ENCODE assay signal across 8 mouse cellular contexts in genomic region chr2:166517392-166518174, GRCm38 (mm10).
DNase-seq lines count a peak whose midpoint lies in the region; ATAC-seq and TF ChIP-seq lines count a peak whose summit lies in the region.
"Not testable (repeated sequence)": the region's sequence is repeated elsewhere in the genome, so short reads cannot be mapped to it uniquely, and the experiment has no call there.

No protein-coding gene starts in this region.

- not testable (repeated sequence) for TF ChIP-seq POLR2A in limb, embryonic 14.5 days (IDR thresholded peaks at IDR 0.05; ENCODE audit: borderline replicate concordance, extremely low read depth, insufficient read depth, insufficient read length)

- peak overlapping the region; percentile 26 for H3K4me2 ChIP-seq in embryonic facial prominence, embryonic 13.5 days
- H3K4me2 ChIP-seq in kidney, embryonic 14.5 days (replicated peaks; ENCODE audit: low read depth, low read length): not testable (repeated sequence)
- 0 out of 2 replicates have a peak overlapping the region, but pooled peaks have one; percentile 21 for H3K4me2 ChIP-seq in limb, embryonic 14.5 days (replicated peaks; ENCODE audit: low read depth, low read length, severe bottlenecking)
- peak overlapping the region; percentile 24 for H3K4me2 ChIP-seq in midbrain, embryonic 14.5 days (ENCODE audit: low read length)
- peak overlapping the region; percentile 35; the same call in 1 of the 2 replicates for H3K4me2 ChIP-seq in stomach, embryonic 15.5 days

- H3K27ac ChIP-seq in embryonic facial prominence, embryonic 13.5 days: 0 out of 2 replicates have a peak overlapping the region, but pooled peaks have one; percentile 39
- 0 out of 2 replicates have a peak overlapping the region, but pooled peaks have one; percentile 47 for H3K27ac ChIP-seq in kidney, embryonic 14.5 days (ENCODE audit: low read depth, low read length)
- H3K27ac ChIP-seq in limb, embryonic 14.5 days (replicated peaks; ENCODE audit: low read depth, low read length): peak overlapping the region; percentile 67
- 0 out of 2 replicates have a peak overlapping the region, but pooled peaks have one; percentile 20 for H3K27ac ChIP-seq in midbrain, embryonic 14.5 days (replicated peaks; ENCODE audit: low read depth, low read length)
- H3K27ac ChIP-seq in stomach, embryonic 15.5 days: peak overlapping the region; percentile 73

- H3K9ac ChIP-seq in embryonic facial prominence, embryonic 13.5 days; kidney, embryonic 14.5 days (ENCODE audit: low read depth, low read length); limb, embryonic 14.5 days (ENCODE audit: low read depth, low read length, severe bottlenecking); midbrain, embryonic 14.5 days (replicated peaks; ENCODE audit: low read length); stomach, embryonic 15.5 days: not testable (repeated sequence)

- WGBS in embryonic facial prominence, embryonic 13.5 days: 8% methylated on average over 15 of the region's 17 CpGs
- 5% methylated on average over 14 of the region's 17 CpGs for WGBS in kidney, embryonic 14.5 days
- WGBS in limb, embryonic 14.5 days: 14% methylated on average over 14 of the region's 17 CpGs
- WGBS in midbrain, embryonic 14.5 days: 6% methylated on average over 14 of the region's 17 CpGs
- 18% methylated on average over 14 of the region's 17 CpGs for WGBS in stomach, embryonic 15.5 days

- H3K9me3 ChIP-seq in embryonic facial prominence, embryonic 13.5 days; kidney, embryonic 14.5 days (ENCODE audit: control insufficient read depth, low read length); limb, embryonic 14.5 days (ENCODE audit: control insufficient read depth, low read length); midbrain, embryonic 14.5 days (ENCODE audit: control insufficient read depth, low read length); stomach, embryonic 15.5 days: not testable (repeated sequence)

- not testable (repeated sequence) for H3K27me3 ChIP-seq in embryonic facial prominence, embryonic 13.5 days; kidney, embryonic 14.5 days (ENCODE audit: control insufficient read depth, insufficient read depth, low read length); limb, embryonic 14.5 days (ENCODE audit: control insufficient read depth, insufficient read depth, low read length); midbrain, embryonic 14.5 days (ENCODE audit: control insufficient read depth, insufficient read depth, low read length); stomach, embryonic 15.5 days (replicated peaks)

- not testable (repeated sequence) for H3K4me3 ChIP-seq in embryonic facial prominence, embryonic 13.5 days; kidney, embryonic 14.5 days (ENCODE audit: low read length); limb, embryonic 14.5 days (replicated peaks; ENCODE audit: low read length); midbrain, embryonic 14.5 days (replicated peaks; ENCODE audit: low read depth, low read length); stomach, embryonic 15.5 days (replicated peaks)

- intact Hi-C loops in gastrocnemius, postnatal 14 days (cut with DNase I; ENCODE audit: low total_unique reads); heart, postnatal 10 days (cut with DNase I): not testable (repeated sequence)

- ATAC-seq in embryonic facial prominence, embryonic 13.5 days (ENCODE audit: insufficient number of reproducible peaks, insufficient read depth, low FRiP score, low TSS enrichment, low read depth); midbrain, embryonic 14.5 days (ENCODE audit: low FRiP score, low TSS enrichment): not testable (repeated sequence)
- peak; percentile 58 for ATAC-seq in kidney, embryonic 14.5 days (ENCODE audit: low FRiP score, low TSS enrichment)
- peak; percentile 66 for ATAC-seq in limb, embryonic 14.5 days (ENCODE audit: low FRiP score, low read depth)
- ATAC-seq in stomach, embryonic 15.5 days (ENCODE audit: insufficient read depth, low FRiP score, low read depth): peak; percentile 37; the same call in 1 of the 2 replicates

- peak; percentile 47 for DNase-seq in adrenal gland, adult 2 months
- peak; percentile 59 for DNase-seq in gastrocnemius, postnatal 14 days
- DNase-seq in heart, postnatal 10 days: peak; percentile 78 to 82
- DNase-seq in limb, embryonic 14.5 days (ENCODE audit: low spot score): peak; percentile 72
- peak; percentile 68 for DNase-seq in midbrain, embryonic 14.5 days

- H3K4me1 ChIP-seq in embryonic facial prominence, embryonic 13.5 days: peaks cover 17% of the 10 kb centered on the region
- peaks cover 18% of the 10 kb centered on the region for H3K4me1 ChIP-seq in kidney, embryonic 14.5 days (ENCODE audit: control insufficient read depth, insufficient read depth, low read length)
- peaks cover 16% of the 10 kb centered on the region for H3K4me1 ChIP-seq in limb, embryonic 14.5 days (ENCODE audit: control insufficient read depth, insufficient read depth, low read length)
- not testable (repeated sequence) for H3K4me1 ChIP-seq in midbrain, embryonic 14.5 days (ENCODE audit: control insufficient read depth, insufficient read depth, low read length)
- peaks cover 17% of the 10 kb centered on the region for H3K4me1 ChIP-seq in stomach, embryonic 15.5 days

- H3K36me3 ChIP-seq in embryonic facial prominence, embryonic 13.5 days; kidney, embryonic 14.5 days (ENCODE audit: control insufficient read depth, insufficient read depth, low read length); limb, embryonic 14.5 days (ENCODE audit: control insufficient read depth, insufficient read depth, low read length); midbrain, embryonic 14.5 days (ENCODE audit: control insufficient read depth, insufficient read depth, low read length); stomach, embryonic 15.5 days: not testable (repeated sequence)

Comparison
In these comparisons a context has a peak if more than half of its experiments do, and no peak if none do; other contexts are left out.
1. H3K27ac ChIP-seq: peak in every context shown above with its lines; median percentile 73 in stomach, embryonic 15.5 days; 67 in limb, embryonic 14.5 days; 47 in kidney, embryonic 14.5 days; 39 in embryonic facial prominence, embryonic 13.5 days; 20 in midbrain, embryonic 14.5 days.